Mouse (Mus musculus): ENCODE data around the gene Mesp1. TPM values are rescaled to one million over a fixed set of nuclear protein-coding genes. Genes with fewer than 3 reads are reported as not detected.

The Mesp1 gene
- total and polyA plus RNA-seq, 3 experiments: not detected

DNA sequence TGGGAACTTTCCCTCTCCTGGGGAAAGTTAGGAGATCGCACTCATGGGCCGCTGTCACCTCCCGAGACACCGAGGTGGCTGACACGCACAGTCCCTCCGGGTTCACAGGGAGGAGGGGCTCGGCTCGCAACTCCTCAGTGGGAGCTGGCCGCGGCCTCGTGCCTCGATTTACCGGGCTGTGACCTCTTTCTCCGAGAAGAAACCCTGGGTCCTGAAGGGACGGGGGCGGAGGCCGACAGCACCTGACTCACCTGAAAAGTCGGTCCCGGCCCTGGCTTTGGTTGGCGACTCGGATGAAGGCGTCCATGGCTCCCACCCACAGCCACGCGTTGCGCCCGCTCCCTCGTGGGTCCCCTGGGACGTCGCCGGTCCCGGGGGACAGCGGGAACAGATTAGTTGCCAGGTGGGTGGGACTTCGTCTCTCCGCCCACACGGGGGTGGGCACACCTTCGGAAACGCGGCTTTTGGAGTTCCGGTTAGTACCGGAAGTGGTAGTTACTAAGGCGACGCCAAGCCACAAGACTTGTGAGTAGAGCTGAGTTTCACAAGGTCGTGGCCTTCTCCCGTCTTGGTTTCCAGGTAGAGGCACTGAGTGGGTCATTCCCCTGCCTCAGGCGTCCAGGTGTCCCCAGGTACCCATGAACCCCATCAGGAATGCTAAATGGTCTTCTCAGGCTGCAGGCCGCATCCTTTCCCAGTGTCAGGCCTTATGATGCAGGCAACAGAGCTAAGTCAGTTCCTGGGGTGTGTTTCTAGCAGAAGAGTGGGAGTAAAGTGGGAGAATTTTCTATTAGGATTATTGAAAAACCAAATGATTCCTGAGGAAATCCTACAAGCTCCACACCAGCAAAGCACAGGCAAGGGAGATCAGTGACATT lies 50.7 kb downstream of the Mesp1 start, which contains the start of the genes Pex11a and Wdr93 (continued):
- TF ChIP-seq ZNF384 (IDR thresholded peaks at IDR 0.05; ENCODE audit: low read depth, low read length): no peak
- TF ChIP-seq ZC3H11A (IDR thresholded peaks at IDR 0.05; ENCODE audit: low read depth, low read length): no peak
- peak; percentile 49; the same call in 1 of the 2 replicates for TF ChIP-seq ETS1 (conservative IDR thresholded peaks at IDR 0.05; ENCODE audit: low read depth, low read length)
- TF ChIP-seq MAZ (IDR thresholded peaks at IDR 0.05; ENCODE audit: low read depth, low read length): 0 out of 2 replicates have a peak, but pooled peaks have one; percentile 45
- peak; percentile 90 for TF ChIP-seq KAT2A (IDR thresholded peaks at IDR 0.05; ENCODE audit: insufficient replicate concordance, low read length)
- peak; percentile 92 for TF ChIP-seq MXI1 (IDR thresholded peaks at IDR 0.05; ENCODE audit: low read depth, low read length)
- no peak for TF ChIP-seq GABPA (IDR thresholded peaks at IDR 0.05; ENCODE audit: insufficient replicate concordance, low read depth, low read length)
- TF ChIP-seq MYC (IDR thresholded peaks at IDR 0.05; ENCODE audit: low read depth, low read length): 0 out of 2 replicates have a peak, but pooled peaks have one; percentile 45
- TF ChIP-seq POLR2A (IDR thresholded peaks at IDR 0.05; ENCODE audit: low read depth, low read length): peak; percentile 64
- TF ChIP-seq ELF1 (IDR thresholded peaks at IDR 0.05; ENCODE audit: low read depth, low read length): peak; percentile 86
- no peak for TF ChIP-seq CHD2 (IDR thresholded peaks at IDR 0.05; ENCODE audit: low read length)
- no peak for TF ChIP-seq NRF1 (IDR thresholded peaks at IDR 0.05; ENCODE audit: low read depth, low read length)
- no peak for TF ChIP-seq ZMIZ1 (IDR thresholded peaks at IDR 0.05; ENCODE audit: low read depth, low read length)
- no peak for TF ChIP-seq PAX5 (IDR thresholded peaks at IDR 0.05; ENCODE audit: low read length)
- 0 out of 2 replicates have a peak, but pooled peaks have one; percentile 22 for TF ChIP-seq TBP (conservative IDR thresholded peaks at IDR 0.05; ENCODE audit: low read depth, low read length)
- TF ChIP-seq MAFK (IDR thresholded peaks at IDR 0.05; ENCODE audit: insufficient replicate concordance, low read length): no peak
- peak; percentile 56 for TF ChIP-seq NELFE (IDR thresholded peaks at IDR 0.05; ENCODE audit: low read depth, low read length)
- TF ChIP-seq USF2 (conservative IDR thresholded peaks at IDR 0.05; ENCODE audit: low read depth, low read length): no peak
- no peak for TF ChIP-seq E2F4 (IDR thresholded peaks at IDR 0.05; ENCODE audit: insufficient replicate concordance, low read depth, low read length)

- dilution Hi-C loops (cut with MboI; ENCODE audit: extremely low pct_ligation_motif_present, extremely low pct_unique_long_range_greater_than_20kb, low sequenced_read_pairs): no loop called here
- DNase-seq (ENCODE audit: extremely low read depth): no peak
- no peaks in the 10 kb centered on the region for H3K27me3 ChIP-seq (replicated peaks)
These were observed 51.3 kb downstream of the Mesp1 start for GRCm38 (mm10) chr7:79742277-79742658.

More at GRCm38 (mm10) chr7:79742277-79742658, 51.3 kb downstream of the Mesp1 start:
- in situ Hi-C loops (cut with MboI; ENCODE audit: low pct_ligation_motif_present, low pct_unique_long_range_greater_than_20kb, low sequenced_read_pairs): no loop called here
- H3K79me2 ChIP-seq (replicated peaks; ENCODE audit: control insufficient read depth, extremely low read depth, insufficient read depth, poor library complexity, severe bottlenecking): no peaks in the 10 kb centered on the region
- H3K4me1 ChIP-seq (ENCODE audit: control insufficient read depth in 1 of 2, insufficient read depth in 2 of 2): peaks cover 0 to 5% of the 10 kb centered on the region in 2 experiments; a peak in 2 of 4 replicates
- peaks cover 9 to 24% of the 10 kb centered on the region in 2 experiments for H3K36me3 ChIP-seq (replicated peaks in 1 of 2; ENCODE audit: control insufficient read depth in 1 of 2, insufficient read depth in 1 of 2, low read length in 1 of 2)
- H3K9ac ChIP-seq (ENCODE audit: insufficient read depth, low read depth): peak overlapping the region; percentile 75
- peak overlapping the region; percentile 91 for H3K4me2 ChIP-seq (ENCODE audit: insufficient read depth, low read depth, poor library complexity, severe bottlenecking)
- H3K9me3 ChIP-seq (replicated peaks; ENCODE audit: low read length): no peaks in the 10 kb centered on the region
- peak overlapping the region; percentile 67 to 85 (median 84) for H3K4me3 ChIP-seq (replicated peaks in 1 of 3; ENCODE audit: low read depth in 2 of 3, low read length in 2 of 3, poor library complexity in 1 of 3)
- TF ChIP-seq MXI1 (IDR thresholded peaks at IDR 0.05; ENCODE audit: low read depth, low read length) (no peak), GABPA (IDR thresholded peaks at IDR 0.05; ENCODE audit: insufficient replicate concordance, low read depth, low read length) (no peak), KAT2A (IDR thresholded peaks at IDR 0.05; ENCODE audit: insufficient replicate concordance, low read length) (no peak), ZKSCAN1 (IDR thresholded peaks at IDR 0.05; ENCODE audit: borderline replicate concordance, low read depth, low read length) (no peak), MEF2A (IDR thresholded peaks at IDR 0.05; ENCODE audit: borderline replicate concordance, low read depth, low read length) (no peak), NRF1 (IDR thresholded peaks at IDR 0.05; ENCODE audit: low read depth, low read length) (no peak), ETS1 (conservative IDR thresholded peaks at IDR 0.05; ENCODE audit: low read depth, low read length) (no peak), BHLHE40 (IDR thresholded peaks at IDR 0.05; ENCODE audit: low read depth, low read length) (no peak), MAFK (IDR thresholded peaks at IDR 0.05; ENCODE audit: insufficient replicate concordance, low read length) (no peak), NELFE (IDR thresholded peaks at IDR 0.05; ENCODE audit: low read depth, low read length) (no peak), USF2 (conservative IDR thresholded peaks at IDR 0.05; ENCODE audit: low read depth, low read length) (no peak), MAX (IDR thresholded peaks at IDR 0.05; ENCODE audit: low read length) (no peak), UBTF (IDR thresholded peaks at IDR 0.05; ENCODE audit: low read depth, low read length) (no peak), TBP (conservative IDR thresholded peaks at IDR 0.05; ENCODE audit: low read depth, low read length) (no peak), ZMIZ1 (IDR thresholded peaks at IDR 0.05; ENCODE audit: low read depth, low read length) (no peak), USF1 (IDR thresholded peaks at IDR 0.05; ENCODE audit: low read depth, low read length) (no peak), E2F4 (IDR thresholded peaks at IDR 0.05; ENCODE audit: insufficient replicate concordance, low read depth, low read length) (no peak)
- H3K27ac ChIP-seq (ENCODE audit: insufficient read depth, low read depth): no peak overlapping the region
